Mouse (Mus musculus) intestine, embryonic 16.5 days (tissue): ENCODE results near the gene Btrc. TPM values are rescaled to one million over a fixed set of nuclear protein-coding genes. Genes with fewer than 3 reads are reported as not detected.

ENCODE experiments used
- ATAC-seq: fragments of 200-750 bp; cut with Nextera tagmentation; 2 replicates; pipeline ENCODE4 v1.8.0; 2017; ENCODE audit warnings: moderate TSS enrichment, moderate library complexity
- H3K27ac ChIP-seq: fragments of 300-500 bp; sonication (generic); 2 replicates; pipeline ENCODE4 v1.5.1; 2014; ENCODE audit warnings: mild to moderate bottlenecking, low read length
- H3K27me3 ChIP-seq: fragments of 300-500 bp; sonication (generic); replicated peaks from 2 replicates; pipeline ENCODE4 v1.6.1; 2014; ENCODE audit warnings: low read length, control low read depth, mixed read lengths; ENCODE audit not compliant: control insufficient read depth, insufficient read depth
- H3K36me3 ChIP-seq: fragments of 300-500 bp; sonication (generic); 2 replicates; pipeline ENCODE4 v1.6.1; 2014; ENCODE audit warnings: low read length, control low read depth; ENCODE audit not compliant: control insufficient read depth, insufficient read depth
- H3K4me1 ChIP-seq: fragments of 300-500 bp; sonication (generic); 2 replicates; pipeline ENCODE4 v1.6.1; 2014; ENCODE audit warnings: low read length, control low read depth, mixed read lengths; ENCODE audit not compliant: control insufficient read depth, insufficient read depth
- H3K4me2 ChIP-seq: fragments of 300-500 bp; sonication (generic); 2 replicates; pipeline ENCODE4 v1.6.1; 2014; ENCODE audit warnings: low read depth, low read length, control low read depth
- H3K4me3 ChIP-seq: fragments of 300-500 bp; sonication (generic); 2 replicates; pipeline ENCODE4 v1.5.1; 2014; ENCODE audit warnings: mild to moderate bottlenecking, low read length
- H3K9ac ChIP-seq: fragments of 300-500 bp; sonication (generic); 2 replicates; pipeline ENCODE4 v1.6.1; 2014; ENCODE audit warnings: low read depth, low read length
- H3K9me3 ChIP-seq: fragments of 300-500 bp; sonication (generic); 2 replicates; pipeline ENCODE4 v1.6.1; 2016; ENCODE audit warnings: low read length, control low read depth; ENCODE audit not compliant: control insufficient read depth
- WGBS: fragments of 180-500 bp; shearing (Covaris S2); extraction: QIAGEN DNeasy Blood & Tissue Kit; methylation state at CpG from one replicate; pipeline ENCODE4 v1.1.7; 2014; 5-methylcytosine and 5-hydroxymethylcytosine counted together
- polyA plus RNA-seq: library from polyadenylated mRNA; unstranded; fragments of >200 nt; fragmentation: Nextera tagmentation; extraction: Ambion mirVana; gene quantifications from 2 replicates; pipeline ENCODE4 v1.2.1, GENCODE M21; 2015

Btrc gene
- polyA plus RNA-seq, 1 experiment from 2014 or later: 30.4 TPM

- H3K4me3 ChIP-seq: no peak overlapping the region
- no peak for ATAC-seq
- no peak overlapping the region for H3K9ac ChIP-seq
- H3K4me1 ChIP-seq: no peaks in the 10 kb centered on the region
- no peaks in the 10 kb centered on the region for H3K9me3 ChIP-seq
- no peak overlapping the region for H3K4me2 ChIP-seq
- H3K27me3 ChIP-seq: no peaks in the 10 kb centered on the region
- 75% methylated on average over 6 of the region's 6 CpGs for WGBS
- H3K27ac ChIP-seq: no peak overlapping the region
- H3K36me3 ChIP-seq: no peaks in the 10 kb centered on the region
Observed at GRCm38 (mm10) chr19:45479548-45479947, 116.0 kb downstream of the Btrc start.

- 88% methylated on average over 2 of the region's 2 CpGs for WGBS
Observed at GRCm38 (mm10) chr19:45480490-45480889, 117.0 kb downstream of the Btrc start.

GRCm38 (mm10) chr19:45480951-45481350 is 117.4 kb downstream of the Btrc start:
- no peak overlapping the region for H3K4me2 ChIP-seq
- 86% methylated on average over 4 of the region's 4 CpGs for WGBS
- H3K27me3 ChIP-seq: no peaks in the 10 kb centered on the region
- H3K4me1 ChIP-seq: no peaks in the 10 kb centered on the region
- H3K9ac ChIP-seq: no peak overlapping the region
- ATAC-seq: no peak
- H3K9me3 ChIP-seq: no peaks in the 10 kb centered on the region
- no peaks in the 10 kb centered on the region for H3K36me3 ChIP-seq
- H3K27ac ChIP-seq: no peak overlapping the region
- H3K4me3 ChIP-seq: no peak overlapping the region

More at GRCm38 (mm10) chr19:45480490-45480889, 117.0 kb downstream of the Btrc start:
- no peak overlapping the region for H3K4me3 ChIP-seq
- no peaks in the 10 kb centered on the region for H3K9me3 ChIP-seq
- no peak overlapping the region for H3K4me2 ChIP-seq
- no peak for ATAC-seq
- no peak overlapping the region for H3K27ac ChIP-seq
- no peak overlapping the region for H3K9ac ChIP-seq
- H3K36me3 ChIP-seq: no peaks in the 10 kb centered on the region
- no peaks in the 10 kb centered on the region for H3K27me3 ChIP-seq
- H3K4me1 ChIP-seq: no peaks in the 10 kb centered on the region

GRCm38 (mm10) chr19:45483470-45483869 is 119.9 kb downstream of the Btrc start:
- WGBS: 85% methylated on average over 2 of the region's 2 CpGs
- Histone ChIP-seq H3K4me2 (no peak overlapping the region), H3K9me3 (no peaks in the 10 kb centered on the region), H3K27ac (no peak overlapping the region), H3K4me3 (no peak overlapping the region), H3K36me3 (no peaks in the 10 kb centered on the region), H3K4me1 (no peaks in the 10 kb centered on the region), H3K9ac (no peak overlapping the region), H3K27me3 (no peaks in the 10 kb centered on the region)
- no peak for ATAC-seq

- H3K4me1 ChIP-seq: no peaks in the 10 kb centered on the region
- ATAC-seq: no peak
- H3K36me3 ChIP-seq: no peaks in the 10 kb centered on the region
- WGBS: 80% methylated on average over 6 of the region's 6 CpGs
- no peaks in the 10 kb centered on the region for H3K9me3 ChIP-seq
- no peak overlapping the region for H3K4me3 ChIP-seq
- H3K9ac ChIP-seq: no peak overlapping the region
- H3K4me2 ChIP-seq: no peak overlapping the region
- no peak overlapping the region for H3K27ac ChIP-seq
- H3K27me3 ChIP-seq: no peaks in the 10 kb centered on the region
Observed at GRCm38 (mm10) chr19:45486206-45486991, 122.9 kb downstream of the Btrc start.

- no peak overlapping the region for H3K4me2 ChIP-seq
- no peak overlapping the region for H3K27ac ChIP-seq
- H3K27me3 ChIP-seq: no peaks in the 10 kb centered on the region
- H3K9ac ChIP-seq: no peak overlapping the region
- no peak overlapping the region for H3K4me3 ChIP-seq
- 78% methylated on average over 3 of the region's 3 CpGs for WGBS
- no peaks in the 10 kb centered on the region for H3K4me1 ChIP-seq
- H3K36me3 ChIP-seq: no peaks in the 10 kb centered on the region
- H3K9me3 ChIP-seq: no peaks in the 10 kb centered on the region
- no peak for ATAC-seq
Observed at GRCm38 (mm10) chr19:45486992-45487387, 123.5 kb downstream of the Btrc start.

GRCm38 (mm10) chr19:45489961-45490360 is 126.4 kb downstream of the Btrc start:
- no peaks in the 10 kb centered on the region for H3K27me3 ChIP-seq
- WGBS: 59% methylated on average over 6 of the region's 6 CpGs
- ATAC-seq: no peak

GRCm38 (mm10) chr19:45491246-45491645 is 127.7 kb downstream of the Btrc start:
- H3K36me3 ChIP-seq: no peaks in the 10 kb centered on the region
- no peak overlapping the region for H3K9ac ChIP-seq
- no peak for ATAC-seq
- no peak overlapping the region for H3K27ac ChIP-seq
- H3K4me1 ChIP-seq: no peaks in the 10 kb centered on the region
- 83% methylated on average over 7 of the region's 7 CpGs for WGBS
- H3K4me2 ChIP-seq: no peak overlapping the region
- no peaks in the 10 kb centered on the region for H3K9me3 ChIP-seq
- H3K27me3 ChIP-seq: no peaks in the 10 kb centered on the region
- no peak overlapping the region for H3K4me3 ChIP-seq

More at GRCm38 (mm10) chr19:45489961-45490360, 126.4 kb downstream of the Btrc start:
- H3K9me3 ChIP-seq: no peaks in the 10 kb centered on the region
- no peak overlapping the region for H3K4me2 ChIP-seq
- no peak overlapping the region for H3K27ac ChIP-seq
- H3K4me1 ChIP-seq: no peaks in the 10 kb centered on the region
- no peak overlapping the region for H3K4me3 ChIP-seq
- no peak overlapping the region for H3K9ac ChIP-seq
- H3K36me3 ChIP-seq: no peaks in the 10 kb centered on the region

- 71% methylated on average over 10 of the region's 10 CpGs for WGBS
Observed at GRCm38 (mm10) chr19:45494121-45494775, 130.7 kb downstream of the Btrc start.

More at GRCm38 (mm10) chr19:45494121-45494775, 130.7 kb downstream of the Btrc start:
- Histone ChIP-seq H3K36me3 (no peaks in the 10 kb centered on the region), H3K27ac (no peak overlapping the region), H3K9me3 (no peaks in the 10 kb centered on the region), H3K4me3 (no peak overlapping the region), H3K9ac (no peak overlapping the region), H3K27me3 (no peaks in the 10 kb centered on the region), H3K4me1 (no peaks in the 10 kb centered on the region), H3K4me2 (no peak overlapping the region)
- no peak for ATAC-seq
